Mouse (Mus musculus): ENCODE measurements at regions not wholly inside any gene's neighbourhood (a gene's known extent, or its start where the extent isn't known, plus 50 kb on each side); places are given as distances from the start of the nearest gene placed in this dataset.

- no peaks in the 10 kb centered on the region for H3K36me3 ChIP-seq (ENCODE audit: control insufficient read depth, insufficient read depth, low read length)
- no peak overlapping the region for H3K4me3 ChIP-seq (ENCODE audit: low read depth, low read length)
Observed at GRCm38 (mm10) chr6:84385696-84386095, 208.0 kb downstream of the Cyp26b1 start.

GRCm38 (mm10) chr6:84383718-84384117, 210.0 kb downstream of the Cyp26b1 start:
- Histone ChIP-seq H3K9ac (replicated peaks; ENCODE audit: low read depth, low read length) (no peak overlapping the region), H3K27me3 (ENCODE audit: control insufficient read depth, insufficient read depth, low read length) (no peaks in the 10 kb centered on the region), H3K9me3 (ENCODE audit: control insufficient read depth, low read length) (no peaks in the 10 kb centered on the region), H3K27ac (ENCODE audit: low read depth, low read length) (no peak overlapping the region), H3K4me2 (ENCODE audit: low read depth, low read length) (no peak overlapping the region), H3K4me3 (ENCODE audit: low read depth, low read length) (no peak overlapping the region), H3K4me1 (ENCODE audit: control insufficient read depth, insufficient read depth, low read length) (no peaks in the 10 kb centered on the region), H3K36me3 (ENCODE audit: control insufficient read depth, insufficient read depth, low read length) (no peaks in the 10 kb centered on the region)
- no peak for ATAC-seq (ENCODE audit: low read depth)
- 87% methylated on average over 3 of the region's 3 CpGs for WGBS

More at GRCm38 (mm10) chr6:84385696-84386095, 208.0 kb downstream of the Cyp26b1 start:
- H3K4me2 ChIP-seq (ENCODE audit: low read depth, low read length) = no peak overlapping the region
- no peaks in the 10 kb centered on the region for H3K9me3 ChIP-seq (ENCODE audit: control insufficient read depth, low read length)
- 51% methylated on average over 10 of the region's 10 CpGs for WGBS
- no peak overlapping the region for H3K27ac ChIP-seq (ENCODE audit: low read depth, low read length)
- no peak overlapping the region for H3K9ac ChIP-seq (replicated peaks; ENCODE audit: low read depth, low read length)
- no peaks in the 10 kb centered on the region for H3K4me1 ChIP-seq (ENCODE audit: control insufficient read depth, insufficient read depth, low read length)
- H3K27me3 ChIP-seq (ENCODE audit: control insufficient read depth, insufficient read depth, low read length) = no peaks in the 10 kb centered on the region
- no peak for ATAC-seq (ENCODE audit: low read depth)

DNA sequence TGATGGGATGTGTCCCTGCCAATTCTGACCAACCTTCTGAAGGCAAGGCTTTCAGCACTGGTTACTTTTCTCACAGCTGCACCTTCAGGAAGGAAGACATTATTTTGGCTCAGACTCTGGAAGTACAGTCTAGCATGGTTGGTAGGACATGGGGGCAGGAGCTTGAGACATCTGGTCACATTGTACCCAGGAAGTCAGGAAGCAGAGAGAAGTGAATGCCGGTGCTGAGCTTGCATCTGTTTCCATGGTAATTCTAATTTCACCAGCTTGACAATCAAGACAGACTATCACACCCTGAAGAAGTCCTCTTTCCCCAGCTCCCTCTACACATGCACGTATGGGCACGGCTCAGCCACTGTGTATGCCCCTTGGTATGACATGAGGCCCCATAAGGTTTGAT, 210.6 kb downstream of the Cyp26b1 start:
- Histone ChIP-seq H3K4me1 (ENCODE audit: control insufficient read depth, insufficient read depth, low read length) (no peaks in the 10 kb centered on the region), H3K27ac (ENCODE audit: low read depth, low read length) (no peak overlapping the region), H3K9ac (replicated peaks; ENCODE audit: low read depth, low read length) (no peak overlapping the region), H3K9me3 (ENCODE audit: control insufficient read depth, low read length) (no peaks in the 10 kb centered on the region), H3K27me3 (ENCODE audit: control insufficient read depth, insufficient read depth, low read length) (no peaks in the 10 kb centered on the region), H3K4me2 (ENCODE audit: low read depth, low read length) (no peak overlapping the region), H3K36me3 (ENCODE audit: control insufficient read depth, insufficient read depth, low read length) (no peaks in the 10 kb centered on the region), H3K4me3 (ENCODE audit: low read depth, low read length) (no peak overlapping the region)
- no peak for ATAC-seq (ENCODE audit: low read depth)
- 84% methylated on average over 3 of the region's 3 CpGs for WGBS

DNA sequence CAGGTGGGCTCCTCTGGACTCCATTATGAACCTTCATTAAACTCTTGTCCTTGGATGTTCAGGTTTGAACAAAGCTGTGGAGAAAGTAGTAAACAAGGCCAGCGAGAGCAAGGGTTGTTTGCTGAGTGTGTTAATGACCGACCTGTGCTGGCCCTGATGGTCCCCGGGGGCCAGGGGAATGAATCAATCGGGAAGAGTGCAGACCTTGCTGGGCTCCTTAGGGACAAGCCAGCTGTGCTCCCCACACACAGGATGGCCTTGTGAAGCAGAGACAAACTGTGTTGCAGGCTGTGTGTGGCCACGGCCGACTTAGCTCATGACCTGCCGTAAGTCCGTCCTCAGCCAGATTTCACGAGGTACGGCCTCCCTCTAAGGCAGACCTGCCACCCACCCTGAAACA, 212.1 kb downstream of the Cyp26b1 start:
- Histone ChIP-seq H3K4me2 (ENCODE audit: low read depth, low read length) (no peak overlapping the region), H3K27me3 (ENCODE audit: control insufficient read depth, insufficient read depth, low read length) (no peaks in the 10 kb centered on the region), H3K9me3 (ENCODE audit: control insufficient read depth, low read length) (no peaks in the 10 kb centered on the region), H3K4me1 (ENCODE audit: control insufficient read depth, insufficient read depth, low read length) (no peaks in the 10 kb centered on the region), H3K4me3 (ENCODE audit: low read depth, low read length) (no peak overlapping the region), H3K36me3 (ENCODE audit: control insufficient read depth, insufficient read depth, low read length) (no peaks in the 10 kb centered on the region), H3K9ac (replicated peaks; ENCODE audit: low read depth, low read length) (no peak overlapping the region), H3K27ac (ENCODE audit: low read depth, low read length) (no peak overlapping the region)
- ATAC-seq (ENCODE audit: low read depth) = no peak
- 78% methylated on average over 10 of the region's 10 CpGs for WGBS

GRCm38 (mm10) chr6:84376666-84377065, 217.0 kb downstream of the Cyp26b1 start:
- no peaks in the 10 kb centered on the region for H3K9me3 ChIP-seq (ENCODE audit: control insufficient read depth, low read length)
- no peaks in the 10 kb centered on the region for H3K27me3 ChIP-seq (ENCODE audit: control insufficient read depth, insufficient read depth, low read length)
- no peaks in the 10 kb centered on the region for H3K36me3 ChIP-seq (ENCODE audit: control insufficient read depth, insufficient read depth, low read length)
- no peak overlapping the region for H3K4me3 ChIP-seq (ENCODE audit: low read depth, low read length)
- H3K4me2 ChIP-seq (ENCODE audit: low read depth, low read length) = no peak overlapping the region
- H3K27ac ChIP-seq (ENCODE audit: low read depth, low read length) = no peak overlapping the region
- H3K9ac ChIP-seq (replicated peaks; ENCODE audit: low read depth, low read length) = no peak overlapping the region
- no peak for ATAC-seq (ENCODE audit: low read depth)
- H3K4me1 ChIP-seq (ENCODE audit: control insufficient read depth, insufficient read depth, low read length) = no peaks in the 10 kb centered on the region
- WGBS = 85% methylated on average over 11 of the region's 11 CpGs

GRCm38 (mm10) chr6:84375498-84375897, 218.2 kb downstream of the Cyp26b1 start:
- Histone ChIP-seq H3K4me1 (ENCODE audit: control insufficient read depth, insufficient read depth, low read length) (no peaks in the 10 kb centered on the region), H3K4me3 (ENCODE audit: low read depth, low read length) (no peak overlapping the region), H3K27ac (ENCODE audit: low read depth, low read length) (no peak overlapping the region), H3K4me2 (ENCODE audit: low read depth, low read length) (no peak overlapping the region), H3K27me3 (ENCODE audit: control insufficient read depth, insufficient read depth, low read length) (no peaks in the 10 kb centered on the region), H3K9ac (replicated peaks; ENCODE audit: low read depth, low read length) (no peak overlapping the region), H3K36me3 (ENCODE audit: control insufficient read depth, insufficient read depth, low read length) (no peaks in the 10 kb centered on the region), H3K9me3 (ENCODE audit: control insufficient read depth, low read length) (no peaks in the 10 kb centered on the region)
- no peak for ATAC-seq (ENCODE audit: low read depth)
- WGBS = 17% methylated on average over 8 of the region's 8 CpGs

GRCm38 (mm10) chr6:84366365-84366764, 227.3 kb downstream of the Cyp26b1 start:
- no peaks in the 10 kb centered on the region for H3K9me3 ChIP-seq (ENCODE audit: control insufficient read depth, low read length)
- WGBS = 66% methylated on average over 6 of the region's 6 CpGs
- ATAC-seq (ENCODE audit: low read depth) = no peak

GRCm38 (mm10) chr6:84365914-84366313, 227.8 kb downstream of the Cyp26b1 start:
- Histone ChIP-seq H3K4me2 (ENCODE audit: low read depth, low read length) (no peak overlapping the region), H3K9ac (replicated peaks; ENCODE audit: low read depth, low read length) (no peak overlapping the region), H3K27me3 (ENCODE audit: control insufficient read depth, insufficient read depth, low read length) (no peaks in the 10 kb centered on the region), H3K9me3 (ENCODE audit: control insufficient read depth, low read length) (no peaks in the 10 kb centered on the region), H3K4me3 (ENCODE audit: low read depth, low read length) (no peak overlapping the region), H3K4me1 (ENCODE audit: control insufficient read depth, insufficient read depth, low read length) (no peaks in the 10 kb centered on the region), H3K27ac (ENCODE audit: low read depth, low read length) (no peak overlapping the region), H3K36me3 (ENCODE audit: control insufficient read depth, insufficient read depth, low read length) (no peaks in the 10 kb centered on the region)
- 78% methylated on average over 4 of the region's 4 CpGs for WGBS
- ATAC-seq (ENCODE audit: low read depth) = no peak

More at GRCm38 (mm10) chr6:84366365-84366764, 227.3 kb downstream of the Cyp26b1 start:
- Histone ChIP-seq H3K9ac (replicated peaks; ENCODE audit: low read depth, low read length) (no peak overlapping the region), H3K4me2 (ENCODE audit: low read depth, low read length) (no peak overlapping the region), H3K27me3 (ENCODE audit: control insufficient read depth, insufficient read depth, low read length) (no peaks in the 10 kb centered on the region), H3K36me3 (ENCODE audit: control insufficient read depth, insufficient read depth, low read length) (no peaks in the 10 kb centered on the region), H3K4me1 (ENCODE audit: control insufficient read depth, insufficient read depth, low read length) (no peaks in the 10 kb centered on the region), H3K4me3 (ENCODE audit: low read depth, low read length) (no peak overlapping the region), H3K27ac (ENCODE audit: low read depth, low read length) (no peak overlapping the region)

GRCm38 (mm10) chr6:84364964-84365363, 228.7 kb downstream of the Cyp26b1 start:
- H3K27me3 ChIP-seq (ENCODE audit: control insufficient read depth, insufficient read depth, low read length) = no peaks in the 10 kb centered on the region
- no peak for ATAC-seq (ENCODE audit: low read depth)
- no peak overlapping the region for H3K4me3 ChIP-seq (ENCODE audit: low read depth, low read length)
- H3K36me3 ChIP-seq (ENCODE audit: control insufficient read depth, insufficient read depth, low read length) = no peaks in the 10 kb centered on the region
- H3K27ac ChIP-seq (ENCODE audit: low read depth, low read length) = no peak overlapping the region
- WGBS = 17% methylated on average over 2 of the region's 2 CpGs
- H3K4me2 ChIP-seq (ENCODE audit: low read depth, low read length) = no peak overlapping the region
- no peaks in the 10 kb centered on the region for H3K4me1 ChIP-seq (ENCODE audit: control insufficient read depth, insufficient read depth, low read length)
- no peaks in the 10 kb centered on the region for H3K9me3 ChIP-seq (ENCODE audit: control insufficient read depth, low read length)
- no peak overlapping the region for H3K9ac ChIP-seq (replicated peaks; ENCODE audit: low read depth, low read length)

DNA sequence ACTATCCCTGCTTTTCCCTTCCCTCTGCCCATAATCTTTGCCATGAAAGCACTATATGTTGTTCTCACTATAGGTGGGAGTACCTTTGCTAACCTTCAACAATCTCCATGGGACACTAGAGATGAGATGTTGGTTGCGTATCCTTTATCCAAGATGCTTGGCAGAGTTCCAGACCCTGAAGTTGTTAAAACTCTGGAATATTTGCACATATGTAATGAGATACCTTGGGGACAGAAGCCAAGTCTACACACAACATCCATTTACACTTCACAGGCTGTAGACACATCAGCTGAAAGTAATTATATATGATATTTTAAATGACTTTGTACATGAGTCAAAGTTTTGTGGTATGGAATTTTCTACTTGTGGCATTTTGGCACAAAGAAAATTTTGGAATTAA, 231.4 kb downstream of the Cyp26b1 start:
- Histone ChIP-seq H3K27me3 (ENCODE audit: control insufficient read depth, insufficient read depth, low read length) (no peaks in the 10 kb centered on the region), H3K9me3 (ENCODE audit: control insufficient read depth, low read length) (no peaks in the 10 kb centered on the region), H3K9ac (replicated peaks; ENCODE audit: low read depth, low read length) (no peak overlapping the region), H3K27ac (ENCODE audit: low read depth, low read length) (no peak overlapping the region), H3K4me3 (ENCODE audit: low read depth, low read length) (no peak overlapping the region), H3K4me1 (ENCODE audit: control insufficient read depth, insufficient read depth, low read length) (no peaks in the 10 kb centered on the region), H3K4me2 (ENCODE audit: low read depth, low read length) (no peak overlapping the region), H3K36me3 (ENCODE audit: control insufficient read depth, insufficient read depth, low read length) (no peaks in the 10 kb centered on the region)
- no peak for ATAC-seq (ENCODE audit: low read depth)
- 77% methylated on average over 1 of the region's 1 CpGs for WGBS

All from neural tube, embryonic 14.5 days (tissue).